Mouse (Mus musculus) CH12F3 (cell line): ENCODE measurements around the gene Ms4a4a.
"Not testable (repeated sequence)": the region's sequence is repeated elsewhere in the genome, so short reads cannot be mapped to it uniquely, and the experiment has no call there.

ENCODE experiments used
- in situ Hi-C: fragments of 300-500 bp; cut with MboI; formaldehyde crosslinking; loops from 2 replicates; pipeline ENCODE4 v1.14.3; 2020; ENCODE audit warnings: low sequenced_read_pairs

Ms4a4a gene

GRCm38 (mm10) chr19:11431209-11431608 is 55.9 kb downstream of the Ms4a4a start:
- in situ Hi-C loops: not testable (repeated sequence)

- in situ Hi-C loops: no loop called here
Measured at GRCm38 (mm10) chr19:11435058-11435834, 59.9 kb downstream of the Ms4a4a start.
